Mouse (Mus musculus): Measurements from ENCODE around the gene Vmn1r84.

Vmn1r84 gene

DNA sequence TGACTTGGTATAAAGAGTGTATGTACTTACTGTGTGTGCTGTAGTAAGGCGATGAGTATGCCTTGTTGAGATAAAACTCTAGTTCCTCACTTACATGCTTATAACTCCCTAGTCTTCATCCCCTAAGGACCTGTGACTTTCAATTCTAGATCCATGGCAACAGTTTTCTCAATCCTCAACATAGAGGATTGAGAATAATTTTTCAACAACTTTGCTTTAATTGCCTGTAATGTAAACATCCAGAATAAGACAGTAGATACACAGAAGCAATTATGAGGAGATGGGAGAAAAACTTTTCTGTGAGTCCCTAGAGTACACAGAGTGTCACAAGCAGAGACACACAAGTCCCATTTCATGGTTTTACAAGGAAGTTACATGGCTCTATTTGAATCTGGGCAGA is at the start of gene Vmn1r84:
TSS of gene Vmn1r84 (minus strand) at position 101 of the 400 bp plus-strand sequence.
- DNase-seq, result no peak

DNA sequence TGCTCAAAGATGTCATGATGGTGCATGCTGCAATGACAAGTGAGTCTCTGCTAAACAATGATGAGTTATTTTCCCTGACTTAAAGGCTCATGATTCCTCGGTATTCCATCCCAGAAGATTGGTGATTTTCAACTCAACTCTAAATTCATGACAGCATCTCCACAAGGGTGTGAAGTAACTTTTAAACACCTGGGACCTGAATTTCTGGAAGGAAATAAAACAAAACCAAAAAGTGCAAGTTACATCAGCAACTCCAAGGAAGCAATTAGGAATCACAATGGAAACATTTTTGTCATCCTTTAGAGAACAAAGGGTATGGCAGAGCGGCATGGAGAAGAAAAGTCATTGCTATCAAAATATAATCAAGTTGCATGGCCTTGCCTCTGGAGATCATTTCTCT is 39.7 kb downstream of the Vmn1r84 start, which contains the start of gene Vmn1r83:
TSS of gene Vmn1r83 (minus strand) at position 101 of the 400 bp plus-strand sequence.
- no peak for DNase-seq

All from thymus, adult 18-20 months (tissue).